ENCODE assay signal across 21 mouse cellular contexts in the genomic region with DNA sequence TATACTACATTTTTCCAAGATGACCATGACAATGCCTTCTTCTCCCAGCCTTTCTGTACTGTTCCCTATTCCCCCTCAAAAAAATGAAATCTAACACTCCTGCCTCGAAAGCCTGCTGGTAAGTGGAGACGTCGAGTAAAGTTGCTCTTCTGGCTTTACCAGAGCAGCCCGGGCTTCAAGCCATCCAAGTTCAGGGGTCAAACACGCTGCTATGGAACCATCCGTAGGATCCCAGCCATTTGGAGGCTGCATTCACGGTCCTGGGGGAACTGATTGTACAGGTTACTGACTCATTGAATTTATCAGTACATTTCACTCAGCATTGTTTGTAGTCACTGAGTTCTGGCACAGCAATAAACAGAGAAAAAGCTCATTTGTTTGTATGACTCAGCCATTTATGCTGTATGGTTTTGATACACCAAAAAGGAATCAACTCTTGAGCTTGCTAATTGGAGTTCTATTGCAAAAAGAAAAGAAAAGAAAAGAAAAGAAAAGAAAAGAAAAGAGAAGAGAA.
DNase-seq lines count a peak whose midpoint lies in the region; ATAC-seq and TF ChIP-seq lines count a peak whose summit lies in the region.
"Had no signal": no experiment of that assay in that cellular context is flagged by ENCODE, and none has a peak within 500 bp of the region (broad histone marks: within the 10 kb centered on the region; RNA-seq: fewer than 3 reads in every experiment).

No protein-coding gene starts in this region.

- TF ChIP-seq CTCF in hindbrain, postnatal 0 days (IDR thresholded peaks at IDR 0.05; ENCODE audit: low read depth), result no peak

- no peaks in the 10 kb centered on the region for H3K4me1 ChIP-seq in hindbrain, postnatal 0 days (ENCODE audit: insufficient read depth, low read length)
- no peaks in the 10 kb centered on the region for H3K4me1 ChIP-seq in hindbrain, embryonic 11.5 days (replicated peaks; ENCODE audit: control insufficient read depth, insufficient read depth, low read length)
- H3K4me1 ChIP-seq in intestine, embryonic 16.5 days (ENCODE audit: control insufficient read depth, insufficient read depth, low read length), result no peaks in the 10 kb centered on the region
- H3K4me1 ChIP-seq: intestine, embryonic 15.5 days had no signal

- no peak overlapping the region for H3K4me2 ChIP-seq in hindbrain, postnatal 0 days (ENCODE audit: low read depth, low read length)
- H3K4me2 ChIP-seq in hindbrain, embryonic 11.5 days (replicated peaks; ENCODE audit: low read depth, low read length), result no peak overlapping the region
- H3K4me2 ChIP-seq in intestine, embryonic 16.5 days (ENCODE audit: low read depth, low read length), result no peak overlapping the region
- H3K4me2 ChIP-seq: embryonic facial prominence, embryonic 12.5 days; heart, embryonic 12.5 days; hindbrain, embryonic 14.5 days; intestine, embryonic 15.5 days had no signal

- no peak overlapping the region for H3K4me3 ChIP-seq in hindbrain, postnatal 0 days (ENCODE audit: low read length)
- no peak overlapping the region for H3K4me3 ChIP-seq in hindbrain, embryonic 11.5 days (ENCODE audit: low read depth, low read length)
- H3K4me3 ChIP-seq in intestine, embryonic 16.5 days (ENCODE audit: low read length), result no peak overlapping the region
- H3K4me3 ChIP-seq: embryonic facial prominence, embryonic 12.5 days; heart, embryonic 12.5 days; intestine, embryonic 15.5 days; left cerebral cortex, adult 2 months had no signal

- H3K9ac ChIP-seq in hindbrain, postnatal 0 days (replicated peaks; ENCODE audit: low read length), result no peak overlapping the region
- H3K9ac ChIP-seq in hindbrain, embryonic 11.5 days (ENCODE audit: low read depth, low read length), result no peak overlapping the region
- H3K9ac ChIP-seq in intestine, embryonic 16.5 days (ENCODE audit: low read depth, low read length), result no peak overlapping the region
- H3K9ac ChIP-seq: embryonic facial prominence, embryonic 12.5 days; forebrain, postnatal 0 days; heart, embryonic 12.5 days; hindbrain, embryonic 14.5 days; intestine, embryonic 15.5 days; liver, postnatal 0 days had no signal

- H3K27ac ChIP-seq in hindbrain, postnatal 0 days, result no peak overlapping the region
- H3K27ac ChIP-seq in hindbrain, embryonic 11.5 days (ENCODE audit: low read depth, low read length), result no peak overlapping the region
- H3K27ac ChIP-seq in intestine, embryonic 16.5 days (ENCODE audit: low read length), result no peak overlapping the region
- H3K27ac ChIP-seq: embryonic facial prominence, embryonic 12.5 days; hindbrain, embryonic 14.5 days; intestine, embryonic 15.5 days; left cerebral cortex, adult 2 months had no signal

- DNase-seq in hindbrain, postnatal 0 days (ENCODE audit: low spot score), result peak; percentile 41
- no peak for DNase-seq in hindbrain, embryonic 11.5 days (ENCODE audit: low spot score)
- DNase-seq in urinary bladder, postnatal 25 days (ENCODE audit: low spot score), result peak; percentile 19
- DNase-seq in urinary bladder, adult 2 months (ENCODE audit: low spot score), result no peak
- DNase-seq in ovary, adult 18-20 months (ENCODE audit: low spot score), result peak; percentile 2
- peak; percentile 32 to 44 for DNase-seq in urinary bladder, postnatal 36 days (ENCODE audit: low spot score in 2 of 2)
- DNase-seq in right cerebral cortex, postnatal 36 days (ENCODE audit: low spot score in 2 of 2), result no peak
- DNase-seq: adrenal gland, postnatal 25 days; cerebellum, adult 18-20 months; forebrain, postnatal 0 days; left cerebral cortex, postnatal 4 days; liver, postnatal 0 days; spleen, adult 18-20 months had no signal

- no peaks in the 10 kb centered on the region for H3K36me3 ChIP-seq in hindbrain, postnatal 0 days (ENCODE audit: insufficient read depth, low read length)
- H3K36me3 ChIP-seq in hindbrain, embryonic 11.5 days (ENCODE audit: control insufficient read depth, insufficient read depth, low read length), result no peaks in the 10 kb centered on the region
- H3K36me3 ChIP-seq in intestine, embryonic 16.5 days (ENCODE audit: control insufficient read depth, insufficient read depth, low read length), result no peaks in the 10 kb centered on the region
- H3K36me3 ChIP-seq: embryonic facial prominence, embryonic 12.5 days; heart, embryonic 12.5 days; intestine, embryonic 15.5 days had no signal

- 46% methylated on average over 7 of the region's 7 CpGs for WGBS in hindbrain, postnatal 0 days
- WGBS in hindbrain, embryonic 11.5 days, result 70% methylated on average over 7 of the region's 7 CpGs
- WGBS in intestine, embryonic 16.5 days, result 53% methylated on average over 7 of the region's 7 CpGs

- H3K27me3 ChIP-seq in hindbrain, postnatal 0 days (ENCODE audit: insufficient read depth, low read length), result no peaks in the 10 kb centered on the region
- no peaks in the 10 kb centered on the region for H3K27me3 ChIP-seq in hindbrain, embryonic 11.5 days (ENCODE audit: control insufficient read depth, insufficient read depth, low read length)
- no peaks in the 10 kb centered on the region for H3K27me3 ChIP-seq in intestine, embryonic 16.5 days (replicated peaks; ENCODE audit: control insufficient read depth, insufficient read depth, low read length)
- H3K27me3 ChIP-seq: embryonic facial prominence, embryonic 12.5 days; heart, embryonic 12.5 days; intestine, embryonic 15.5 days; Patski had no signal

- ATAC-seq in hindbrain, postnatal 0 days, result no peak
- ATAC-seq in hindbrain, embryonic 11.5 days (ENCODE audit: low FRiP score), result no peak
- ATAC-seq in intestine, embryonic 16.5 days, result no peak
- ATAC-seq: forebrain, postnatal 0 days; intestine, embryonic 15.5 days; liver, postnatal 0 days; midbrain, embryonic 16.5 days; Patski had no signal

- H3K9me3 ChIP-seq in hindbrain, postnatal 0 days (ENCODE audit: low read length), result no peaks in the 10 kb centered on the region
- no peaks in the 10 kb centered on the region for H3K9me3 ChIP-seq in hindbrain, embryonic 11.5 days (ENCODE audit: control insufficient read depth, low read length)
- H3K9me3 ChIP-seq in intestine, embryonic 16.5 days (ENCODE audit: control insufficient read depth, low read length), result no peaks in the 10 kb centered on the region
- H3K9me3 ChIP-seq: embryonic facial prominence, embryonic 12.5 days; heart, embryonic 12.5 days; intestine, embryonic 15.5 days had no signal

Comparison
In these comparisons a context has a peak if more than half of its experiments do, and no peak if none do; other contexts are left out.
1. DNase-seq: peak in hindbrain, postnatal 0 days (single experiment), urinary bladder, postnatal 25 days (single experiment), ovary, adult 18-20 months (single experiment) and urinary bladder, postnatal 36 days (2 of 2); none in hindbrain, embryonic 11.5 days (single experiment), urinary bladder, adult 2 months (single experiment) and right cerebral cortex, postnatal 36 days (0 of 2).